Mouse (Mus musculus) megakaryocyte, adult 5-6 weeks (primary cell): ENCODE results near the gene Wipf3. TPM values are rescaled to one million over a fixed set of nuclear protein-coding genes. Genes with fewer than 3 reads are reported as not detected.

ENCODE experiments used
- ATAC-seq: 2 replicates; pipeline ENCODE4 v1.8.0; 2016; ENCODE audit warnings: mild to moderate bottlenecking, inconsistent platforms; ENCODE audit not compliant: poor library complexity, severe bottlenecking
- total RNA-seq, 2 experiments: library from RNA; stranded (forward) in 1 of 2; stranded (reverse) in 1 of 2; fragments of 153-499, 151-499 nt in 1 of 2; fragments of 221-1000, 200-1000 nt in 1 of 2; gene quantifications; 2 replicates each; pipeline versions ENCODE4 v1.2.3 to v1.2.4; 2015 to 2017

Wipf3 gene
- total RNA-seq, 2 experiments from 2014 or later: 0.04 TPM; not detected in 1

GRCm38 (mm10) chr6:54472846-54473715 lies 43.7 kb downstream of the Wipf3 start:
- no peak for ATAC-seq

GRCm38 (mm10) chr6:54475926-54476667 lies 46.7 kb downstream of the Wipf3 start:
- no peak for ATAC-seq

GRCm38 (mm10) chr6:54478646-54479324 lies 49.4 kb downstream of the Wipf3 start:
- no peak for ATAC-seq

GRCm38 (mm10) chr6:54481390-54482112 lies 52.1 kb downstream of the Wipf3 start:
- no peak for ATAC-seq

- no peak for ATAC-seq
These were observed 55.6 kb downstream of the Wipf3 start for GRCm38 (mm10) chr6:54485000-54485399.

- no peak for ATAC-seq
These were observed 56.1 kb downstream of the Wipf3 start for GRCm38 (mm10) chr6:54485435-54485901.

GRCm38 (mm10) chr6:54485973-54486569 lies 56.7 kb downstream of the Wipf3 start:
- ATAC-seq: no peak

GRCm38 (mm10) chr6:54491074-54491473 lies 61.7 kb downstream of the Wipf3 start:
- no peak for ATAC-seq

- ATAC-seq: no peak
These were observed 64.7 kb downstream of the Wipf3 start for GRCm38 (mm10) chr6:54494097-54494496.

- ATAC-seq: no peak
These were observed 65.4 kb downstream of the Wipf3 start for GRCm38 (mm10) chr6:54494612-54495398.

- no peak for ATAC-seq
These were observed 66.8 kb downstream of the Wipf3 start for GRCm38 (mm10) chr6:54496214-54496613.

- ATAC-seq: no peak
These were observed 73.3 kb downstream of the Wipf3 start for GRCm38 (mm10) chr6:54502661-54503115.

GRCm38 (mm10) chr6:54506318-54506717 lies 76.9 kb downstream of the Wipf3 start:
- ATAC-seq: no peak

GRCm38 (mm10) chr6:54507002-54507401 lies 77.6 kb downstream of the Wipf3 start:
- ATAC-seq: no peak

- no peak for ATAC-seq
These were observed 78.4 kb downstream of the Wipf3 start for GRCm38 (mm10) chr6:54507808-54508207.

- no peak for ATAC-seq
These were observed 78.9 kb downstream of the Wipf3 start for GRCm38 (mm10) chr6:54508256-54508793.

- no peak for ATAC-seq
These were observed 79.9 kb downstream of the Wipf3 start for GRCm38 (mm10) chr6:54509264-54509663.

GRCm38 (mm10) chr6:54512256-54512655 lies 82.9 kb downstream of the Wipf3 start:
- ATAC-seq: no peak
